Mouse (Mus musculus): Measurements from ENCODE around the gene Mrps18b. TPM values are rescaled to one million over a fixed set of nuclear protein-coding genes. Genes with fewer than 3 reads are reported as not detected.
A peak's percentile ranks its signal among the peaks of the same experiment; 100 is the strongest.
"Not testable (repeated sequence)": the region's sequence is repeated elsewhere in the genome, so short reads cannot be mapped to it uniquely, and the experiment has no call there.

The Mrps18b gene
- polyA plus RNA-seq, 1 experiment from 2014 or later = 88.0 TPM

DNA sequence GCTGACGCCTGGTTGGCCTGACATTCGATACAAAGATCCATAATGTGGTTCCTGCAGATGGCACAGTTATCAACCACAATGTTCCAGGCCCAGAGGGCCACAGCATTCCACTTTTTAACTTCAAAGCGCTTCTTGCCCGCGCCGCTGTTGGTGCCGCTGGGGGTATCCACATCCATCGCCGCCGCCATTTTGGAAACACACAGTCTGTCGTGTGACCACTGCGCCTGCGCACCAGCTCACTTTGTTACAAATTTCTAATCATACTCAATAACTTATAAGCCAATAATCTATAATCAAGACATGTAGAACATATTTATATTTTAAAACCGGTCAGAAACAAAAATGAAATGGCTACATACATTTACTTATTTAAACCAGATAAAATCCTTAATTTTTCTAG lies 19.6 kb upstream of the Mrps18b start:
- not testable (repeated sequence) for H3K4me1 ChIP-seq (ENCODE audit: insufficient read depth, low read length); H3K4me2 ChIP-seq (replicated peaks; ENCODE audit: low read depth, low read length); H3K9me3 ChIP-seq (ENCODE audit: low read length); H3K36me3 ChIP-seq (ENCODE audit: insufficient read depth, low read length); H3K4me3 ChIP-seq (ENCODE audit: low read length); H3K27me3 ChIP-seq (ENCODE audit: insufficient read depth, low read length); H3K9ac ChIP-seq (replicated peaks; ENCODE audit: low read length); ATAC-seq (ENCODE audit: low FRiP score, low TSS enrichment); H3K27ac ChIP-seq (ENCODE audit: low read length)
- 82% methylated on average over 14 of the region's 14 CpGs for WGBS

DNA sequence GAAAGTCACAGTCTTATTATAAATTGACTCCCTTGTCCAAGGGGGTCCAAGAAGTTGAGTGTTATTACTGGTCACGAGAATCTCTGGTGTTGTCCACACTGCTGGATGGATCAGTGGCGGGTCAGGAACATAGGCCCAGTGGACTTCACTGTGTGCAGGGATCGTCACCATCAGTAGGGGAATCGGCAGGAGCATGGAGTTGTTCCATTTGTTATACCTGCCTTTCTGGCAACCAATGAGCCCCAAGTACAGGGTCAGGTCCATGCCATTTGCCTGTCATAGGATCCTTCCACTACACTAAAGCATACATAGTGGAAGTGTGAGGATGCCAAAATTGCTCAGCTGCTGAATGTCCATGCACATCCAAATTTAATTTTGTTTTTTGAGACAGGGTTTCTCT lies 16.4 kb upstream of the Mrps18b start:
- Histone ChIP-seq H3K27me3 (ENCODE audit: insufficient read depth, low read length) (no peaks in the 10 kb centered on the region), H3K4me1 (ENCODE audit: insufficient read depth, low read length) (no peaks in the 10 kb centered on the region), H3K4me3 (ENCODE audit: low read length) (no peak overlapping the region), H3K9me3 (ENCODE audit: low read length) (no peaks in the 10 kb centered on the region), H3K9ac (replicated peaks; ENCODE audit: low read length) (no peak overlapping the region), H3K27ac (ENCODE audit: low read length) (no peak overlapping the region), H3K36me3 (ENCODE audit: insufficient read depth, low read length) (peaks cover 38% of the 10 kb centered on the region), H3K4me2 (replicated peaks; ENCODE audit: low read depth, low read length) (no peak overlapping the region)
- ATAC-seq (ENCODE audit: low FRiP score, low TSS enrichment) = no peak
- 83% methylated on average over 4 of the region's 4 CpGs for WGBS

DNA sequence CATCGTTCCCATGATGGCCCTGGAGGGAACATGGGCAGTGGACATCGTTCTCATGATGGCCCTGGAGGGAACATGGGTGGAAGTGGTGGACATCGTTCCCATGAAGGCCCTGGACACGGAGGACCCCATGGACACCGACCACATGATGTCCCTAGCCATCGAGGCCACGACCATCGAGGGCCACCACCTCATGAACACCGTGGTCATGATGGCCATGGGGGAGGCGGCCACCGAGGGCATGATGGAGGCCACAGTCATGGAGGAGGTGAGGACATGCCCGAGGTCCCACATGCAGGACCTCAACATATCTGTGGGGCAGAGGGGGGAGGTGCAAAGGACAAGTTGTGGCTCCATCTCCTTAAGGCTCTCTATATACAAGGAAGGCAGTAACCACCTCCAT lies 14.4 kb upstream of the Mrps18b start:
- Histone ChIP-seq H3K9me3 (ENCODE audit: low read length) (no peaks in the 10 kb centered on the region), H3K4me1 (ENCODE audit: insufficient read depth, low read length) (no peaks in the 10 kb centered on the region), H3K27me3 (ENCODE audit: insufficient read depth, low read length) (no peaks in the 10 kb centered on the region), H3K4me2 (replicated peaks; ENCODE audit: low read depth, low read length) (no peak overlapping the region), H3K36me3 (ENCODE audit: insufficient read depth, low read length) (peaks cover 54% of the 10 kb centered on the region), H3K27ac (ENCODE audit: low read length) (no peak overlapping the region), H3K9ac (replicated peaks; ENCODE audit: low read length) (no peak overlapping the region), H3K4me3 (ENCODE audit: low read length) (no peak overlapping the region)
- 93% methylated on average over 12 of the region's 12 CpGs for WGBS
- no peak for ATAC-seq (ENCODE audit: low FRiP score, low TSS enrichment)

DNA sequence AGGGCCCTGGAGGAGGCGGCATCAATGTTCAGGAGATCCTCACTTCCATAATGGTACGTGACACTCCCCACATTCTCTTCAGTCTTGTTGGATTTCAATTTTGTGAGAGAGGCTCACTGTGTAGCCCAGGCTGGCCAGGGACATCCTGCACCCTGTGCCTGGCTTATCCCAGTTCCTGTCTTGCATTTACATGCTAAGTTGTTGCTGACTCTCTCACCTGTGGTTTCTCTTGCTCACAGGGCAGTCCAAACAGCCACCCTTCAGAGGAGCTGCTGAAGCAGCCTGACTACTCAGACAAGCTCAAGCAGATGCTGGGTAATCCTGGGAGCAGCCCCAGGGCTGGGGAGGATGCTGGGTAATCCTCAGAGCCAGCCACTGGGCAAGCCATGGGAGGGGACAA lies 13.3 kb upstream of the Mrps18b start:
- H3K27ac ChIP-seq (ENCODE audit: low read length) = no peak overlapping the region
- no peak for ATAC-seq (ENCODE audit: low FRiP score, low TSS enrichment)
- H3K36me3 ChIP-seq (ENCODE audit: insufficient read depth, low read length) = peaks cover 61% of the 10 kb centered on the region
- no peaks in the 10 kb centered on the region for H3K4me1 ChIP-seq (ENCODE audit: insufficient read depth, low read length)
- H3K4me3 ChIP-seq (ENCODE audit: low read length) = no peak overlapping the region
- H3K9me3 ChIP-seq (ENCODE audit: low read length) = no peaks in the 10 kb centered on the region
- WGBS = 94% methylated on average over 2 of the region's 2 CpGs
- H3K4me2 ChIP-seq (replicated peaks; ENCODE audit: low read depth, low read length) = no peak overlapping the region
- no peaks in the 10 kb centered on the region for H3K27me3 ChIP-seq (ENCODE audit: insufficient read depth, low read length)
- H3K9ac ChIP-seq (replicated peaks; ENCODE audit: low read length) = no peak overlapping the region

DNA sequence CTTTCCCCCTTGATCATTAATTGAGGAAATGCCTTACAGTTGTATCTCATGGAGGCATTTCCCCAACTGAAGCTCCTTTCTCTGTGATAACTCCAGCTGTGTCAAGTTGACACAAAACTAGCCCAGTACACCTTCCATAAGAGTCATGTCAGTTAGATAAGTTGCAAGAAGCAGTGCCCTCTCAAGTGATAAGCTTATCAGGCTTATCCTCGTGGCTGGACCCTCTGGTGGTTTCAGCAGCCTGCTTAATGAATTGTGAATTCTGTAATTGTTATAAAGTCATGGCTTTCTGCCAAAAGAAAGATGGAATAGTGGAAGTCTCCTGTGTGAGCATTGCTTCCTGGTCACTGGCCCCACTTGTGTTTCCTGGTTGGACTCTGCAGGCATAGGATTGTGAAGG lies 11.3 kb upstream of the Mrps18b start:
- H3K27ac ChIP-seq (ENCODE audit: low read length) = no peak overlapping the region
- H3K9me3 ChIP-seq (ENCODE audit: low read length) = no peaks in the 10 kb centered on the region
- no peak overlapping the region for H3K9ac ChIP-seq (replicated peaks; ENCODE audit: low read length)
- no peaks in the 10 kb centered on the region for H3K27me3 ChIP-seq (ENCODE audit: insufficient read depth, low read length)
- H3K4me1 ChIP-seq (ENCODE audit: insufficient read depth, low read length) = no peaks in the 10 kb centered on the region
- no peak overlapping the region for H3K4me2 ChIP-seq (replicated peaks; ENCODE audit: low read depth, low read length)
- peaks cover 75% of the 10 kb centered on the region for H3K36me3 ChIP-seq (ENCODE audit: insufficient read depth, low read length)
- H3K4me3 ChIP-seq (ENCODE audit: low read length) = no peak overlapping the region
- ATAC-seq (ENCODE audit: low FRiP score, low TSS enrichment) = no peak
- 70% methylated on average over 1 of the region's 1 CpGs for WGBS

DNA sequence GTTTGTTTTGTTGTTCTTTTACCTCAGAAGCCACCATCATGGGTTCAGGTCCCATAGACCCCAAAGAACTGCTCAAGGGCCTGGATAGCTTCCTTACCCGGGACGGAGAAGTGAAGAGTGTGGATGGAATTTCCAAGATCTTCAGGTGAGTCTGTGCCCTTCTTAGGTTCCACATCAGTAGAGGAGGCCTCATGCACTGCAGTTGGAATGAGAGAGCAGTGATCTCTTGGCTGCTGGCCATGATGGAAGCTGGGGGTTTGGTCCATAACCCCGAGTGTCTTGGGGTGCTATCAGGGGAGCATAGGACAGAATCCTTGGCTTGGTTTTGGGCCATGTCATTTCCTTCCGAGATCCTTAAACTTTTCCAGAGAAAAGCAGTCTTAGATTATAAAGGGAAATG lies 7.1 kb upstream of the Mrps18b start:
- Histone ChIP-seq H3K4me3 (ENCODE audit: low read length) (no peak overlapping the region), H3K27ac (ENCODE audit: low read length) (no peak overlapping the region), H3K9ac (replicated peaks; ENCODE audit: low read length) (no peak overlapping the region), H3K9me3 (ENCODE audit: low read length) (no peaks in the 10 kb centered on the region), H3K4me1 (ENCODE audit: insufficient read depth, low read length) (peaks cover 21% of the 10 kb centered on the region), H3K4me2 (replicated peaks; ENCODE audit: low read depth, low read length) (no peak overlapping the region), H3K27me3 (ENCODE audit: insufficient read depth, low read length) (no peaks in the 10 kb centered on the region), H3K36me3 (ENCODE audit: insufficient read depth, low read length) (peaks cover 44% of the 10 kb centered on the region)
- 95% methylated on average over 4 of the region's 4 CpGs for WGBS
- ATAC-seq (ENCODE audit: low FRiP score, low TSS enrichment) = no peak

DNA sequence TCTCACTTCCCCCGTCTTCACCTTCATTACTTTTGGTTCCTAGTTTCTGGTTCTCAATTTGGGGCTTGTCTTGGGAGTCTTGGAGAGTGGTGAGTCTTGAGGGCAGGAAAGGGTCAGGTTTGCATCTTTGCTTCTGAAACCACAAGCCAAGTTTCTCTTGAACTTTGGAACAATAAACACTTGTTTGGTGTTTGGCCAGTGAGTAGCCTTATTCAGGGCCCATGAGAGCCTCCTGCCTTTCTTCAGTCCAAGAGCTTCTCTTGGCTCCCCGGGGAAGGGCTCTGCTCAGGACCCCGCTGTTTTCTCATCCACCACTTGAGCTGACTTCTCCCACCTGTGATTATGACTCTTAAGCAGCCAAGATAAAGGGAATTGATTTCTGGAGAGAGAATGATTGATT lies 6.4 kb upstream of the Mrps18b start:
- Histone ChIP-seq H3K36me3 (ENCODE audit: insufficient read depth, low read length) (peaks cover 37% of the 10 kb centered on the region), H3K4me3 (ENCODE audit: low read length) (no peak overlapping the region), H3K9ac (replicated peaks; ENCODE audit: low read length) (no peak overlapping the region), H3K9me3 (ENCODE audit: low read length) (no peaks in the 10 kb centered on the region), H3K4me1 (ENCODE audit: insufficient read depth, low read length) (peaks cover 21% of the 10 kb centered on the region), H3K27me3 (ENCODE audit: insufficient read depth, low read length) (no peaks in the 10 kb centered on the region), H3K27ac (ENCODE audit: low read length) (no peak overlapping the region), H3K4me2 (replicated peaks; ENCODE audit: low read depth, low read length) (no peak overlapping the region)
- 80% methylated on average over 3 of the region's 3 CpGs for WGBS
- no peak for ATAC-seq (ENCODE audit: low FRiP score, low TSS enrichment)

DNA sequence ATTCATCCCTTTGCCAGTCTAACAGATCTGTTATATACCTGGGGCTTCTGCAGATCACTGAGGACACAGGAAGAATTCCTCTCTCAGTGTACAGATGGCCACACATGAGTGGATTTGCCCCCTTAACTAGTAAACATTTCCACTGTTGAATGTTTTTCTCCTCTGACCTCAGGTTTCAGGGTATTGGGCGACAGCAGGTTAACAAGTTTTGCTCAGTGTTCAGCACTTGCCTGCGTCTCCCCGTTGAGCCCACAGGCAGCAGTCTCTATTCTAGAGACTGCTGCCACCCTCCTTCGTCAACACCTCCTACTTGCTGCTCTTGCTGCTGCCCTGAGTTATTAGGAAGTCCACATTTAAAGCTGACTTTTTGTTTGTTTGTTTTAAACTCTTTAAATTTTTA lies 5.5 kb upstream of the Mrps18b start:
- Histone ChIP-seq H3K4me3 (ENCODE audit: low read length) (no peak overlapping the region), H3K27me3 (ENCODE audit: insufficient read depth, low read length) (no peaks in the 10 kb centered on the region), H3K4me2 (replicated peaks; ENCODE audit: low read depth, low read length) (no peak overlapping the region), H3K36me3 (ENCODE audit: insufficient read depth, low read length) (peaks cover 32% of the 10 kb centered on the region), H3K27ac (ENCODE audit: low read length) (no peak overlapping the region), H3K9me3 (ENCODE audit: low read length) (no peaks in the 10 kb centered on the region), H3K9ac (replicated peaks; ENCODE audit: low read length) (no peak overlapping the region), H3K4me1 (ENCODE audit: insufficient read depth, low read length) (peaks cover 21% of the 10 kb centered on the region)
- WGBS = 71% methylated on average over 4 of the region's 4 CpGs
- ATAC-seq (ENCODE audit: low FRiP score, low TSS enrichment) = no peak

DNA sequence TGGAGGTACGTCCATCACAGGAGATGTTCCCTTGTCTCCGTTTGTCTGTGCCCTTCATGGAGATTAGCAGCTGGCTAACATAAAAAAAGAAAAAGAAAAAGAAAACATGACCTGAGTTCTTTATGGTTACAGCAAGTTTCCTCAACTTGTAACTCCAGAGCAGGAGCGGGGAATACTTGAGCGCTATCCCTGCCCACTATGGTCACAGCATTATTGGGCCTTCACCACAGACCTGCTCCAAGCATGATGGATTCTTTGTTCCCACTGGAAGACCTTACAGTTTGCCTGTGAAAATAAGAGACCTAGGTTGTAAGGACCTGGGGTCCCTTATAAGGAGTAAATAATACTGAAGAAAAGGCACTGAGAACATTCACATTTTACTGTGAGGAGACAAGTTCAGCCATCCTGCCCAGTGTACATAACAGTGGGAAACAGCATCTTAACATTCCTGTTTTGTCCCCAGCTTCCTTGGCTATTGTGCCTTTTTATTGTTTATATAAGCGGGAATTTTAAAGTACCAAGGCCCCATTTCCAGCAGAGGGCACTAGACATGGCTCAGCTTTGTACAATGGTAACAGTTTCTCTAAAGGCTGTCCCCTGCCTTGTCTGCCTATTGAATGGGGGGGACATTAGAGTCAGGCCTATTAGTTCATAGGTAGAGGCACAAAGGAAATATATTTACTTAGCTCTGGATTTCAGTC lies 4.8 kb upstream of the Mrps18b start:
- Histone ChIP-seq H3K27me3 (ENCODE audit: insufficient read depth, low read length) (no peaks in the 10 kb centered on the region), H3K4me1 (ENCODE audit: insufficient read depth, low read length) (peaks cover 21% of the 10 kb centered on the region), H3K9ac (replicated peaks; ENCODE audit: low read length) (0 out of 2 replicates have a peak overlapping the region, but pooled peaks have one; percentile 6), H3K4me3 (ENCODE audit: low read length) (no peak overlapping the region), H3K27ac (ENCODE audit: low read length) (peak overlapping the region; percentile 95), H3K36me3 (ENCODE audit: insufficient read depth, low read length) (peaks cover 25% of the 10 kb centered on the region), H3K4me2 (replicated peaks; ENCODE audit: low read depth, low read length) (no peak overlapping the region), H3K9me3 (ENCODE audit: low read length) (no peaks in the 10 kb centered on the region)
- whole genome bisulfite sequencing = 70% methylated on average over 5 of the region's 5 CpGs
- ATAC-seq (ENCODE audit: low FRiP score, low TSS enrichment) = no peak

DNA sequence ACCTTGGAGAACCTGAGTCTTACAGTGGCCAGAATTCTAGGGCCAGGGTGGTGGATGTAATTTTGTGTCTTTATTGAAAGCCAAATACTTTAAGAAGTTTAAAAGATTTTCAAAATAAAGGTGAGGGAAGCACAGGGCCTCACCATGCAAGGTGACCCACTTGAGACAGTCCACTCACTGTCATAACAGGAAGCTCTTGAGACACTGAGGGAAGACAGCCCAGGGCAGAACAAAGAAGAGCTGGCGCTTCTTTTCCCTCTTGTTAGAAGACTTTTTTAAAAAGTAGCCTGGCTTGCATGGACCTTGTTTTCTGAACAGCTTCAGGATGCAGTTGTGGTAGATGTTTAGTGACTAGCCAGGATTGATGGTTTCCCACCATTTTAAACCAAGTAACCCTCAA lies 4.2 kb upstream of the Mrps18b start:
- Histone ChIP-seq H3K9me3 (ENCODE audit: low read length) (no peaks in the 10 kb centered on the region), H3K9ac (replicated peaks; ENCODE audit: low read length) (peak overlapping the region; percentile 84; the same call in 1 of the 2 replicates), H3K36me3 (ENCODE audit: insufficient read depth, low read length) (peaks cover 22% of the 10 kb centered on the region), H3K4me1 (ENCODE audit: insufficient read depth, low read length) (peaks cover 24% of the 10 kb centered on the region), H3K27me3 (ENCODE audit: insufficient read depth, low read length) (no peaks in the 10 kb centered on the region), H3K27ac (ENCODE audit: low read length) (peak overlapping the region; percentile 95), H3K4me3 (ENCODE audit: low read length) (no peak overlapping the region), H3K4me2 (replicated peaks; ENCODE audit: low read depth, low read length) (no peak overlapping the region)
- 81% methylated on average over 1 of the region's 1 CpGs for WGBS
- no peak for ATAC-seq (ENCODE audit: low FRiP score, low TSS enrichment)
